Mouse (Mus musculus) cortical plate, adult 2 months (tissue): ENCODE data around the gene Acsl1.

Experiments used
- CTCF ChIP-seq: fragments of 200-500 bp; IDR thresholded peaks from 2 replicates; pipeline ENCODE4 v1.5.1; 2011; ENCODE audit warnings: mild to moderate bottlenecking, control low read depth, low read length; ENCODE audit not compliant: insufficient read depth; ENCODE audit errors: extremely low read depth
- POLR2A ChIP-seq: fragments of 200-500 bp; IDR thresholded peaks from 2 replicates; pipeline ENCODE4 v1.6.1; 2011; ENCODE audit warnings: mild to moderate bottlenecking, low read length, control low read depth; ENCODE audit not compliant: insufficient read depth; ENCODE audit errors: extremely low read depth

DNA sequence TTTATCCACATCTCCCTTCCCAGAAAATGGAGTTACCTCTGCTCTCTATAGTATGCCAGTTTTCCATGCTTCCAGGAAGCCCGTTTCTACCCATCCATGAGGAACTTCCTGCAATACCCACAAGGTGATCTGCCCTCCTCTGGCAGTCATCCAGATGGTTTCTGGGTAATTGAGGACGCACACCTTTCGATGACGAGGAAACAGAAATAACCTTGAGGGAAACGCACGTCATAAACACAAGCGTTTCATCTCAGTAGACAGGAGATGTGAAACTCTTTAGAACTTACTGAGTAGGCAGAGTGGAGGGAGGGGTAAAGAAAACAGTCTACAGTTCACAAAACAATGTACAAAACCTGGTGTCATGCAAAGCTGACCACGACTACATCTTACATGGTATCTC is 79.2 kb downstream of the Acsl1 start:
- TF ChIP-seq CTCF (no peak), POLR2A (no peak)
